Mouse (Mus musculus): ENCODE measurements around the gene Dcpp1. TPM values are rescaled to one million over a fixed set of nuclear protein-coding genes. Genes with fewer than 3 reads are reported as not detected.
"Not testable (repeated sequence)": the region's sequence is repeated elsewhere in the genome, so short reads cannot be mapped to it uniquely, and the experiment has no call there.

Dcpp1 gene
- not detected for total RNA-seq (2021)
- long read RNA-seq, experiment 1 = 0 reads
- long read RNA-seq, experiment 2 = 0 reads

DNA sequence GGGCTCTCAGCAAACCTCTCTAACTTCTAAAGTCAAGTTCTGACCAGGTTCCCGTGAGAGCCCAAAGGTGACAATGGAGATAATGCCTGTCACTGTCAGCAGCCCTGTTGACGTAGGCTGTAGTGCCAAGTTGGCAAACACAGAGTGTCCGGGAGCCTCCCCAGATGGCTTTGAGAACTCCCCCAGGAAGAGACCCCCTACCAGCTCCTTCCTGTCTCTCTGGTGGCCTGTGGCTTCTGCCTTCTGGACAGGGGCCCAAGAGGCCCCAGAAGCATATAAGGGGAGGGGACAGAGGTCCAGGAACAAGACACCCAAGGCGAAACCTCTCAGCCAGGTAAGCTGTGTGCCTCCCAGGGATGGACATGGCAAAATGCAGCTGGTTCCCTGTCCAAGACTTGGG lies at the start of gene Dcpp1, which contains the start of gene Dcpp2:
TSS of gene Dcpp1 (plus strand) at position 301 of the 400 bp plus-strand sequence.
TSS of gene Dcpp2 (plus strand) at position 305 of the 400 bp plus-strand sequence.
- not testable (repeated sequence) for DNase-seq (ENCODE audit: low spot score in 2 of 2)

DNA sequence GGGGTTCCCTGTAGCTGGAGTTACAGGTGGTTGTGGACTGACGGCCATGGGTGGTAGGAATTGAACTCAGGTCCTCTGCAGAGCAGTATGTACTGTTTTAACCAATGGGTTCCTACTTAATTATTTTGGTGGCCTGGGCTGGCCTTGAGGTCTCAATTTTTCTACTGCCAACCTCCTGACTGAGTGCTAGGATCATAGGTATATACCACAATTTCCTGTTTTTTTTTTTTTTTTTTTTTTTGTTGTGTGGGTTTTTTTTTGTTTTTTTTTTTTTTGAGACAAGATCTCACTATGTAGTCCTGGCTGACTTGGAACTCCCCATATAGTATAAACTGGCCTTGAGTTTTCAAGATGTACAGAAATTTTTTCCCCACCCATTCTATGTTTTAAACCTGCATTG lies 49.5 kb upstream of the Dcpp1 start:
- no peak for DNase-seq (ENCODE audit: low spot score in 2 of 2)

DNA sequence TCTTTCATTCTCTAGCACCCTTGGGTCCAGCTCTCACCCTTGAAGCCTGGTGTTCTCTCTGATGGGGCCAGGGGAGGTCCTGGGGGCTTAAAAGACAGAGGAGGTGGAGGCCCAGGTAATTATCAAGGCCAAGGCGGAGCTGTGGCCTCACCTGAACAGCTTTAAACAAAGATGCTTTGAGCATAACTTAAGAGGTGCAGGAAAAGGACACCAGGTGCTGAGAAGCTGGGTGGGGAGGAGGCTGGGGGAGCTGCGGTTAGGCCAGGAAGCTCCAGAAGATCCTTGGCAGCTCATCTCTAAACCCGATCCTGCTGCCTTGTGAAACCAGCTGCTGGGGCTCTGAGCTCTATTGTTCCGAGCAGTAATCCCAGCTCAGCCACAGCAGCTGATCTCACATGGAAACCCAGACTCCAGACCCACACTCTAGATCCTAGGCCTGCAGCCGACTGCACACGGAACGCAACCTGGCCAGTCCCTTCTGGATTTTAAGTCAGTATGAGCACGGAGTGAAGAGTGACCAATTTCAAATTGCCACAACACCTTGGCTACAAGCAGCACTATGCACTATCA lies 44.6 kb upstream of the Dcpp1 start, which contains the start of gene Prss33:
TSS of gene Prss33 (minus strand) at position 51 of the 570 bp plus-strand sequence.
- no peak for DNase-seq (ENCODE audit: low spot score in 2 of 2)

DNA sequence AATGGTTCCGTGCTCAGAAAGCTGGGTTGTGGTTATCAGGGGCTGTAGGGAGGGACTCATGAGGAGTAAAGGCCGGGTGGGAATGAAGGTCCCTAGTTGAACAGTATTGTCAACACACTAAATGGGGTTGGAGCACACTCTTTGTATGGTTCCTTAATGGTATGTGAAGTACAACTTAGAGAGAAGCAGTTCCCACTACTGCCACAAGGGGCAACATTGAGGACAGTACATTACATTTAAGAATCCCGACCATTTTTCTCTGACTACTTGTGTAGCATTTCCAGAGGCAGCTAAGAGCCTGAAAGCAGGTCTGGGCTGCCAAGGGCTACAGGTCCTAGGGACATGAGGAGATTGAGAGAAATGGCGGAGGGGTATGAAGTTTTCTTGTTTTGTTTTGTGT lies 39.5 kb upstream of the Dcpp1 start:
- DNase-seq (ENCODE audit: low spot score in 2 of 2) = peak in 1 of 2 experiments; percentile 66

DNA sequence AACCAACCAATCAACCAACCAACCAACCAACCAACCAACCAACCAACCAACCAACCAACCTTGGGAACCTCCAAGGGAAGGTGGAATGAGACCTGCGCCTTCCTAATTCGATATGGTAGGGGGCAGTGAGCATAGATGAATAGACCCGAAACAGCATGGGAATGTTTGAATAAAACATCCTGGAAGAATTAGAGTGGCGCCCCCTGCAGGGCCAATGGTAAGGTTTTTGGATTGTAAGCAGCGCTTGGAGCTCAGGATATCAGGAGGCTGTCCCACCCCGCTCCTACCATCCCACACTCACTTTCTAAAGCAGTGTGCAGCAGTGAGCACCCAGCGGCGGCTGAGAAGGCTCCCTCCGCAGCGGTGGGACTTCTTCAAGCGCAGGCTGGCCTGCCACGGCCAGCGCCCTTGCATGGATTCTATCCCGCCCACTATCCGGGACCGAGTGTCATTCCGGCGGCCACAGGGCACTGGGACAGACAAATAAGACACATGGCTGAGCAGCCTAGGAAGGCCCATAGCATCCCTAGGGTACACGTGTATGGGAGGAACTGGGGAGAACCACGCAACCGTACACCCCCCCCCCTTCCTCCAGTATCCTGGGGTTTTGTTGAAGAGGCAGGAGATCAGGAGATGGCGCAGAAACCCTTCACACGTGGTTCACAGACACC lies 37.4 kb upstream of the Dcpp1 start:
- no peak for DNase-seq (ENCODE audit: low spot score in 2 of 2)

DNA sequence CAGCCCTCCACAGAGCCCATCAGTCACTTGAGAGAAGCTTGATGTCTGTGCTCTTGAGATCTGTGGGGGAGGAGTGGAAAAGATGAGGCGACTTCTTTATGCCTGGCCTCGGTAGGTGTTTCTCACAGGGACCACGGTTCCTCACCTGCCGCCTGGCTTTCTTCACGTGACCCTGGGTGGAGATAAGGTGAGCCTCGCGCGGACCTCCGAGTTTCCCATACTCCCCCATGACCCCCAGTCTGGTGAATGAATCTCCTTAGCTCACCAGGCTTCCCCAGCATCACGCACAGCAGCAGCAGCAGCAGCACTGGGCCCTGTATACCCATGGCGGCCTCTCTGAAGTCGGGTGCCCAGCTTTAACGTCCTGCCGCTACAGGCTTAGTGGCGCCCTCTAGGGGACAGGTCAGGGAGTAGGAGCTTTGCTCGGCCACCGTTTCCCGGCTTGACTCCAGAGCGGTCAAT lies 36.8 kb upstream of the Dcpp1 start, which contains the start of the genes Prss32 and Prss41:
TSS of gene Prss32 (plus strand) at position 44 of the 462 bp plus-strand sequence.
TSS of gene Prss41 (minus strand) at position 361 of the 462 bp plus-strand sequence.
- peak in 1 of 2 experiments; percentile 34 for DNase-seq (ENCODE audit: low spot score in 2 of 2)

DNA sequence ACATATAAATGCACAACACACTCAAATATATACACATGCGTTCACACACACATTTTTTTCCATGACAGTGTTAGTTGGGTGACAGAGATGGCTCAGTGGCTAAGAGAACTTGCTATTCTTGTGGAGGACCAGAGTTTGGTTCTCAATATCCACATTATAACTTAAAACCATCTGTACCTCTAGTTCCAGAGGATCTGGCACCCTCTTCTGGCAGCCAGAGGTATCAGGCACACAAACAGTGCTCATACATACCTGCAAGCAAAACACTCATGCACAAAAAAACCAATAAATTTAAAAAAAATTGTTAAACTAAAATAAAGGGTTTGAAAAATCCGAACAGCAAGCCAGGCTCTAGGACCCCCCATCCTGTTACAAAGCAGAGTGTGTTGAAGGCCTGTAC lies 30.6 kb upstream of the Dcpp1 start:
- no peak for DNase-seq (ENCODE audit: low spot score in 2 of 2)

DNA sequence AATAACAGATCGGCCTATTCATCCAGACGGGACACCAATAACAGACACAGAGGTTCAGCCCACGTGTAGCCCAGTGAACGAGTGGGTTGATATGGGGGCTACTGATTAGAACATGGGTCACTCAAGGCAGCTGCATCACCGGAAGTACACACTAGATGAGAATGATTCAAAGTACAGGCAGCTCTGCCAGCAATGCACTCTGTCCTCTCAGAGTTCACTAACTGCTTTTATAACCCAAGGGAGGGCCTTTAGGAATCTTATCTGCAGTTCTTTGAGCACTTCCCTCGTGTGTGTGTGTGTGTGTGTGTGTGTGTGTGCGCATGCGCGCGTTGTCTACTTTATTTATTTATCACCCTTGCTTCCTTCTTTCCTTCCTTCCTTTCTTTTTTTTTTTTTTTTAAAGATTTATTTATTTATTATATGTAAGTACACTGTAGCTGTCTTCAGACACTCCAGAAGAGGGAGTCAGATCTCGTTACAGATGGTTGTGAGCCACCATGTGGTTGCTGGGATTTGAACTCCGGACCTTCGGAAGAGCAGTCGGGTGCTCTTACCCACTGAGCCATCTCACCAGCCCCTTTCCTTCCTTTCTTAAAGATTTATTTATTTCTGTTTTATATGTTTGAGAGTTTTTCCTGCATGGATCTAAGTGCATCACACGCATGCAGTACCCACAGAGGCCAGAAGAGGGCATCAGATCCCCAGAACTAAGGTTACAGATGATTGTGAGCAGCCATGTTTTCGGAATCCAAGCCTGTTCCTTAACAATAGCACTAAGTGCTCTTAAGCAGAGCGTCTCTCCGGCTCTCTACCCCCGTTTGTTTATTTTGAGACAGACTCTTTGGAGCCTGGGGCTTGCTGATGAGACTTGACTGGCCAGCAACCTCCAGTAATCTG lies 29.6 kb upstream of the Dcpp1 start:
- peak; percentile 24 to 61 for DNase-seq (ENCODE audit: low spot score in 2 of 2)

DNA sequence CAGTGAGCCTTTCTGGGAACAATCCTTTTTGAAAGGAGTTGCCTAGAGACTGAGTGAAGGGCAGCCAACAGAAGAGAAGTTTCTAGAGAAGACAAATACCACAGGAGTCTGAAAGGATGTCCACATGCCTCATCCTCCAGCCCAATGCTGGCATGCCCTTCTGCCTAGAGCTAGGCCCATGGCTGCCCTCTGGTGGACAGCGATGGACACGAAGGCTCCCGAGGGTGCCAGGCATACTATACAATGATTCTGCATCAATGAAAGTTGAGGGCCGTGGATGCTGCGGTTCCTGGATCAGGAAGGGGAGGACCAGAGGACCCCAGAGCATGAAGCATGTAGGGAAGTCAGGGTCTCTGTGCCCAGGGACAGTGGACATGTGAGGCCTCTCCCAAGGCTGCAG lies 27.4 kb upstream of the Dcpp1 start:
- peak in 1 of 2 experiments; percentile 22 for DNase-seq (ENCODE audit: low spot score in 2 of 2)

DNA sequence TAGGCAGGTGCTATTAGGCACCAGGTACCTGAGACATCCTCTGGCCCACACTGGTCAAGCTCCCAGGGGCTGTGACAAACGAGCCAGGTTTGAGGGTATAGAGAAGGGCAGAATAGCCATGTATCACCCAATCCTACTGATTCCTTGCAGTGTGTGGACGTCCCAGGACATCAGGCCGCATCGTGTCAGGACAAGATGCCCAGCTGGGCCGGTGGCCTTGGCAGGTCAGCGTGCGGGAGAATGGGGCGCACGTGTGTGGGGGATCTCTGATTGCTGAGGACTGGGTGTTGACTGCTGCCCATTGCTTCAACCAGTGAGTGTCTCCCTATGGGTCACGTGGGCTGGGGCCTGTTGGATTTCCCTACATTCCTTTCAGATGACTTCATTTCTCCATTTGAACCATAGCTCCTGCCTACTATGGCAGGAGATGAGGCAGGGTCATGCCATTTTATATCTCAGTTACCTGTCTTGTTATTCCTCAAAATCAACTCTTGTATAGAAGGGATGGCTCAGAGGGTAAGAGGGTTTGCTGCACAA lies 26.4 kb upstream of the Dcpp1 start:
- DNase-seq (ENCODE audit: low spot score in 2 of 2) = no peak

DNA sequence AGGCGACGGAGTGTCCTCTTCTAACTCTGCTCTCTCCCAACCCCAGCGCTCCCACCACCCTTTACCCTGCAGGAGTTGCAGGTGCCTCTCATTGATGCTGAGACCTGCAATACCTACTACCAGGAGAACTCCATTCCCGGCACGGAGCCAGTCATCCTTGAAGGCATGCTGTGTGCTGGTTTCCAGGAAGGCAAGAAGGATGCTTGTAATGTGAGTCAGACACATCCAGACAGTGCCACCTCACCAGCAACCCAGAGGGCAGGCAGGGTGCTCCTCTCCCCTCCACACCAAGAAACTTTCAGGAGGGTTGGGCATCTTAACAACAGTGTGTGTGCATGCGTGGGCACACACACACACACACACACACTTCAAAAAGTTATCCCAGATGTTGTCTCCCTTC lies 23.5 kb upstream of the Dcpp1 start:
- no peak for DNase-seq (ENCODE audit: low spot score in 2 of 2)

DNA sequence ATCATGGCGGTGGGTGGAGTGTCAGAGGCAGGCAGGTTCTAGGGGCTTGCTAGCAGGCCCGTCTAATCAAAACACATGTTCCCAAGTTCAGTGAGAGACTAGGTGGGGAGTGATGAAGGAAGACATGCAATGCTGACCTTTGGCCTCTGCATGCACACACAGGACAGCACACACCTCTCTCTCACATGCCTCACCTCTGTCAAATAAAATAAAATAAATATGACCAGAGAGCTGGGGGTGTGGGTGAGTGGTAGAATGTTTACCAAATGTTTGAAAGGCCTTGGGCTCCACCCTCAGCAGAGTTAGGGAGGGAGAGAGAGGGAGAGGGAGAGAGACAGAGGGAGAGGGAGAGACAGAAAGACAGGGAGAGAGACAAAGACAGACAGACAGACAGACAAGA lies 22.8 kb upstream of the Dcpp1 start:
- no peak for DNase-seq (ENCODE audit: low spot score in 2 of 2)

DNA sequence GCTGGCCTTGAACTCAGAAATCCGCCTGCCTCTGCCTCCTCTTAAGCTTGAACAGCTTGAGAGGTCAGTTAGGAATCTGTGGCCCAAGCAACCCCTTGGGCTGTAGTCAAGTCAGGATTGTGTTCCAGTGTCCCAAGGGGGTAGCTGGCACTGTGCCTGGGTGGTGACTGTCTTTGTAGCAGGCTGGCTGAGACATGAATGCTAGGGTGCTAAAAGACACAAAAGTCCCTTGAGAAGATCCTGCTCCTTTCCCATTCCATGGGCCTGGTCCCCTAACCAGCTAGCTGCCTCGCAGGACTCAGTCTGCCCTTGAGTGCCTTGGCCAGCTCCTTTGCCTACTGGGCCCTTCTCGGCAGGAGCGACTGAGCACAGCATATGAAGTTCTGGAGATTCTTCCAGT lies 17.8 kb upstream of the Dcpp1 start:
- DNase-seq (ENCODE audit: low spot score in 2 of 2) = no peak

DNA sequence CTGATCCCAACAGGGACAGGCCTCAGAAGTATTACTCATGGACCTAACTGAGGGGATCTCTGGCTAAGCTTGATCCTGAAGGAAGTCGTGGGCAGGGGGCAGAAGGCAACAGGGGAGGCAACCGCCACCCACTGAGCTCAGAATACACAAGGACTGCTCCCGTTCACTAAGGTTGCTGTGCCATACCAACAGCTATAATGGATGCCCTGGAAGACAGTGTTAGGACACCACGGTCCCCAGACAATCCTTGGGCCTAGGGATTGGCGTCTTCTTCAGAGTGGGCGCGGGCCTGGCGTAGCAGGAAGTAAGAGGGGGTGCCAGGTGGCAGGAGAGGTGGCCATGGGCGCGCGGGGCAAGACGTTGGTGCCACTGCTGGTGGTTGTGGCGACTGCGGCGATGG lies 12.9 kb upstream of the Dcpp1 start, which contains the start of gene Prss21:
TSS of gene Prss21 (plus strand) at position 301 of the 400 bp plus-strand sequence.
- DNase-seq (ENCODE audit: low spot score in 2 of 2) = no peak

DNA sequence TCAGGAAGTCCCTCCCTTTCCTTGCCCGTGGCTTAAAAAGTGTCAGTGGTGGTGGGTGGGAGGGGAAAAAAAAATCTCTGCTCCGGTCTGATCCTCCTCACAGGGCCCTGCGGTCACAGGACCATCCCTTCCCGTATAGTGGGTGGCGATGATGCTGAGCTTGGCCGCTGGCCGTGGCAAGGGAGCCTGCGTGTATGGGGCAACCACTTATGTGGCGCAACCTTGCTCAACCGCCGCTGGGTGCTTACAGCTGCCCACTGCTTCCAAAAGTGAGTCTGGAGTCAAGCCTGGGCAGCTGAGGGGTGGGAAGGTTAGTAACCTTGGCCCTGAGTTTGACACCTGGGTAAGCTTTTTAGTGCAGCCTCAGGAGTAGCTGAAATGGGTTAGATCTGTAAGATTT lies 12.2 kb upstream of the Dcpp1 start:
- no peak for DNase-seq (ENCODE audit: low spot score in 2 of 2)

DNA sequence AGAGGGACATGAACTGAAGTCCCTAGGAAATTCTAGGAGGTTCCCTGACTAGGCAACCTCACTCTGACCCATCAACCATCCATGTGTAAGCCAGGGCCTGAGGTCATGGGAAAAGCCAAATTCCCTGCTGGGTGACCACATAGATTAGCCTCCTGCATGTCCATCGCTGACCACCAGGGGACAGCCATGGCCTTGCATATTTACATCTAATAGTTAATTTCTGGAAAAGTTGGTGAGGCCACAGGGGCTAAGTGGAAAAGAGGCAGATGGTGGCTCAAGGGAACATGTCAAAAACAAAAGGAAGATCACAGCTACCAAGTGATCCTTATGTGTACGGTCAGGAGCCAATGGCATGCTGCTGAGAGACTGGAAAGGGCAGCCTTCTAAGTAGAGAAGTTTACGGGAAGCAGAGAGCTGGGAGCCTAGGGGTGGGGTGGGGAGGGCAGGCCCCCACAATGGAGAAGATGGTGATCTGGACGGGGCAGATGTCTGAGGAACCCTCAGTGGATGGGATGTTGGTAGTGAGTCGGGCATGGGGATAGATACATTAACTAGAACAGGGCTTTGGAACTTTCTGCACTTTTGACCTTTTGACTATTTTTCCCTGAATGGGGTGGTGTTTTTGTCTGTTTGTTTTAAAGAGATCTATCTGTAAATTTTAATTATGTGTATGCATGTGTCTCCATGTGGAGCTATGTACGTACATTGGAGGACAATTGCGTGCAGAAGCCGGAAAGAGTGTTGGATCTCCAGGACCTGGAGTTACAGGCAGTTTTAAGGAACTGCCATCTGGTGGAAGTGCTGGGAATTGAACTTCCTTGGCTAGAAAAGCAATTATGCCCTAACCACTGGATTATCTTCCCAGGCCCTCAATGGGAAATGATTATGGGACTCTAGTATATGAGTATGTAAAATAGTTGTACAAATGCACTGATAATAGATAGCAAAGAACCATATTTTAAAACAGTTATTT lies 6.5 kb upstream of the Dcpp1 start:
- peak; percentile 33 to 36 for DNase-seq (ENCODE audit: low spot score in 2 of 2)

DNA sequence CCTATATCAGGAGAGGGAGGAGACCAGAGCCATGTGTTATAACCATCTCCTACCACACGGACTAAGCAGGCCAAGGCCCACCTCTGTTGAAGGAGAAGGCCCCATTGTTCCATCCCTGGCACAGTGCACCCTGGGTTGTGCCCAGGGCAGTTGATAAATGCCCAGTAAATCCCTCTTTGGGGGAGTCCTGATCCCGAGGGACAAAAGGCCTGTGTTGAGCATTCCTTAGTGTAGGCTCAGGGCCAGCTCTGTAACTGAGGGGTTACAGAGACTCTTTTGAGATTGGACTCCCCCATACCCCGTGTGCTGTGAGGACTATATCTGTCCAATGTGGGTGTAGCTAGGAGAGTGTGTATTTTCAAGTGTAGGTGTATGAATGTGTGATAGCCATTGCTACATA lies 3.9 kb upstream of the Dcpp1 start:
- DNase-seq (ENCODE audit: low spot score in 2 of 2) = peak in 1 of 2 experiments; percentile 22

DNA sequence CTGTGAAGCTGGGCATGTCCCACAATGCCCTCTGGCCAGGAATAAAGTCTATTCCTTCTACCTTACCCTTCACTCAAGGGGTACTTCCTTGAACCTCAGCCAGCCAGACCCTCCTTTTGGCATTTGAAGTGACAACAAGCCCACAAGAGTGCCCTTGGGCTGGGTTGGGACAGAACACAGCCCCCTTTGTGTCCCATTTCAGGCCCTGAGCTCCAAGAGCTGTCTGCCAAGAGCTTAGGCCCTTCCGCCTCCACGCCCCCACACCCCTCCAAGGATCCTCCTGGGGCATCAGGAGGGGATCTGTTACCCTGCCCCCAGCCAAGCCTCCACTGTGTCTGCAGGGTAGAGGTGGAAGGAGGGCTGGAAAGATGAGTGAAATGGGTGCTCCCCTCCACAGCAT lies 3.5 kb upstream of the Dcpp1 start:
- DNase-seq (ENCODE audit: low spot score in 2 of 2) = no peak

DNA sequence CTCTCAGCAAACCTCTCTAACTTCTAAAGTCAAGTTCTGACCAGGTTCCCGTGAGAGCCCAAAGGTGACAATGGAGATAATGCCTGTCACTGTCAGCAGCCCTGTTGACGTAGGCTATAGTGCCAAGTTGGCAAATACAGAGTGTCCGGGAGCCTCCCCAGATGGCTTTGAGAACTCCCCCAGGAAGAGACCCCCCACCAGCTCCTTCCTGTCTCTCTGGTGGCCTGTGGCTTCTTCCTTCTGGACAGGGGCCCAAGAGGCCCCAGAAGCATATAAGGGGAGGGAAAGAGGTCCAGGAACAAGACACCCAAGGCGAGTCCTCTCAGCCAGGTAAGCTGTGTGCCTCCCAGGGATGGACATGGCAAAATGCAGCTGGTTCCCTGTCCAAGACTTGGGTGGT lies 36.5 kb downstream of the Dcpp1 start, which contains the start of gene Dcpp3:
TSS of gene Dcpp3 (plus strand) at position 301 of the 400 bp plus-strand sequence.
- not testable (repeated sequence) for DNase-seq (ENCODE audit: low spot score in 2 of 2)

DNA sequence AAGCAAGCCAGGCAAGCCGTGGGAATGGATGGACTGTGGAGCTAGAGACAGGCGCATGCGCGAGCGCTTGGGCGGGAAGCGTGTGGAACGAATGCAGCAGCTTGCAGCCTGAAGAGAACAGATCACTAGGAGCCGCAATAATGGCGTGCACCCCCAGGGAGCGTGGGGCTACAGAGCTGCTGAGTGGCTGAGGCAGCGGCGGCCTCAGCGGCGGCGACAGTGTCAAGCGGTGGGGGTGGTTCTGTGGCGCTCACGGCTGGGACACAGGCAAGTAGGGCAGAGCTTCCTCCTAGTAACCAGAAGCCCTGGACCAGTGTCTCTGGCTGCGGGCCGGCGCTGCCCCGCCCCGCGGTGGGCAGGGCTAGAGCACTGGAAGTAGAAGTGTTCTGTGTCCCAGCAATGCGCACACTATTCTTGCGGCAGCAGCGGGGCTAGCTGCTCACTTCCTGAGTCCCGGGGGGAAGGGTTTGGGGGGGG lies 43.9 kb downstream of the Dcpp1 start:
- DNase-seq (ENCODE audit: low spot score in 2 of 2) = peak; percentile 80 to 90
